Mouse (Mus musculus) pancreas, adult 10 weeks (tissue): ENCODE measurements around the gene Rrad. TPM values are rescaled to one million over a fixed set of nuclear protein-coding genes. Genes with fewer than 3 reads are reported as not detected.

Source experiments
- polyA plus RNA-seq: library from polyadenylated mRNA; stranded (reverse); fragments of 350-450 nt; fragmentation: Illumina TruSeq; extraction: RNeasy Lipid Tissue Mini Kit (QIAGEN cat#74804); gene quantifications from one replicate; pipeline ENCODE4 v1.2.3, GENCODE M21; 2015; ENCODE audit warnings: low read depth, low replicate concordance; ENCODE audit not compliant: insufficient read depth

The Rrad gene
- polyA plus RNA-seq, result 2.3 TPM

DNA sequence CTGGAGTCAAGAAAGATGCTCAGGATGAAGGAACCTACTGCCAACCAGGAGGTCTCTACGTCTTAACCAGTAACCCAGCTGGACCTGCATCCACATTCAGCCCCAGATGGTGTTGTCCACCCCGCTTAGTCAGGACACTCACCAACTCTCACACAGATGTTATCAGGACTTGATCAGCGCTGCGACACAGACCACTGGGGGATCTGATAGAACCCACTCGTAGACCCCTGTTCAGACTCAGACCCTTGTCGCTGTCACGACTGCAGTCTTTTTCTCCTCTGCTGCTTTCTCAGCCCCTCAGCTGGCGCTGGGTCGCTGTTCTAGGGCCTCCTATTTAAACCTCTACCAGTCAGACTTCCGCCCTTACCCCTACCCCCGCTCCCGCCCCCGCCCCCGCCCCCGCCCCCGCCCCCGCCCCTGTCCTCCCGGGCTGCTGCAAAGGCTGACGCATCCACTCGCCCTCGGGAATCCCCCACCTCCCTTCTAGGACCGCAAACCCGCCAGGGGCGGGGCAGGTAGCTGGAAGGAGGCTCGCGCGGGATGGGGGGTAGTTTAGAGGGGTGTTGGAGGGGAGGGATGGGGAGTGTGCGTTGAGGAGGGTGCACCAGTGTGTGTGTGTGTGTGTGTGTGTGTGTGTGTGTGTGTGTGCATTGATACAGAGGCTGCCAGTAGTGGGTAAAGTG, at the start of gene Rrad:
TSS of gene Rrad (minus strand) at position 347 of the 683 bp plus-strand sequence.

GRCm38 (mm10) chr8:104641426-104642323, 10.5 kb upstream of the Rrad start, which contains the start of gene Ciao2b:
Gene Ciao2b (minus strand): TSS chr8:104641965.

DNA sequence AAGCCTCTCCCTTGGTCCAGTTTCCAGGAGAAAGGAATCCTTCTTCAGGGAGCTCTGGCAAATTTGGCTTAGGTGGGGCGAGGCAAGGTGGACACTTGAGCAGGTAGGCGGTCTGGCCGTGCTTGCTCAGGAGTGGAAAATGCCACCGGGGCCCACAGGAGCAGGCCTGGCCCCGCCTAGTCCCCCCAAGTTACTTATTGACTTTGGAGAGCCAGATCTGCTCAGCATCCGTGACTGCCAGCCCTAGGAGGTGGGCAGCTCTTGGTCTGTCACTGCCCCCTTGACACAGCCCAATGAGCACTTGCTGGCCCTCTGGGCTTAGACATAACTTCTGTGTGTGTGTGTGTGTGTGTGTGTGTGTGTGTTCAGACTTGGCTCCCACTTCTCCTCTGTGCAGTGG, 7.0 kb downstream of the Rrad start, which contains the start of gene Cdh16:
TSS of gene Cdh16 (minus strand) at position 236 of the 400 bp plus-strand sequence.

GRCm38 (mm10) chr8:104591133-104591834, 39.8 kb downstream of the Rrad start, which contains the start of gene Pdp2:
Gene Pdp2 (plus strand): TSS chr8:104591451.

Other genes starting within 250 kb of the Rrad start
- gene Cmtm4, start 235.5 kb downstream of the Rrad start, polyA plus RNA-seq, result 6.2 TPM
- 10.5 TPM for gene Dync1li2, start 188.3 kb downstream of the Rrad start, polyA plus RNA-seq
- gene Terb1, start 121.4 kb downstream of the Rrad start, polyA plus RNA-seq, result not detected
- gene Nae1, start 96.7 kb downstream of the Rrad start, polyA plus RNA-seq, result 17.6 TPM
- 2.7 TPM for gene Car7, start 96.6 kb downstream of the Rrad start, polyA plus RNA-seq
- gene Pdp2, start 39.9 kb downstream of the Rrad start, polyA plus RNA-seq, result 0.90 TPM
- gene Cdh16, start 6.9 kb downstream of the Rrad start, polyA plus RNA-seq, result not detected
- 7.1 TPM for gene Ciao2b, start 10.6 kb upstream of the Rrad start, polyA plus RNA-seq
- gene Ces2a, start 102.7 kb upstream of the Rrad start, polyA plus RNA-seq, result not detected
- not detected for gene Ces2b, start 200.2 kb upstream of the Rrad start, polyA plus RNA-seq
- not detected for gene Ces2c, start 215.7 kb upstream of the Rrad start, polyA plus RNA-seq